In the genomic region with DNA sequence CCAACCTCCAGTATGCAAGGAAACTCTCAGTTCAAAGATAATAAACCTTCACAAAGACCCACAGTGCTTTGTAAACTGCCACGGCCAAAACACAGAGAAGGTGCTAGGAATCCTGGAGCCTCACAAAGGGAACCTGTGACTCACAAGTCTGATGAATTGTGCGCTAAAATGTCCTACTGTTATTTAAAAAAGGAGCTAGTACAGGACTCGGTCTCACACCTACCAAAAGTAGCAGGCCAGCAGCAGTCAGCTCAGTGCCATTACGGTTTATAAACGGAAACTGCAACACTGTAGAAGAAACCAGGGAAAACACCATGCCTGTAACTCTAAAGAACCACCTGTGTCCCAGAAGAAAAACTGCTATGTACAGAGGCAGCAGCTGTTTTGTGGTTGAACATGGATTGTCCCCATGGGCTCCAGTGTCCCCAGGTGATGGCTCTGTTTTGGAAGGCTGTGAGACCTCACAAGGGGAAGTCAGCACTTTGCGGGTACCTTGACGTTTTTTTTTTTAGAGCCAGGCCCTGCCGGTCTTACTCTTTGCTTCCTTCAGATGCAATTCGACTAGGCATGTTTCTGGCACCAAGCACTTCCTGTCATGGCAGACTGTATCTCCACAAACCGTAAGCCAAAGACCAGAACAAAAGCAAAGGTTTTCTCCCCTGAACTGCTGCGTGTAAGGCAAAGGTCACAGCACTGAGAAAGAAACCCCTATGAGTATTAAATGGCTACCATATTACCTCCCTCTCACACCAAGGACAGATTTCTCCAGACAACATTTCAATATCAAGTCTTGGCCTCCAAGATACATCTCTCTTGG, we compare ENCODE assay signal across 23 mouse cellular contexts. TPM values are rescaled to one million over a fixed set of nuclear protein-coding genes. Genes with fewer than 3 reads are reported as not detected.
DNase-seq lines count a peak whose midpoint lies in the region; ATAC-seq and TF ChIP-seq lines count a peak whose summit lies in the region.
"Had no signal": no experiment of that assay in that cellular context is flagged by ENCODE, and none has a peak within 500 bp of the region (broad histone marks: within the 10 kb centered on the region; RNA-seq: fewer than 3 reads in every experiment).

No protein-coding gene starts in this region.

- H3K36me3 ChIP-seq in forebrain, embryonic 11.5 days (ENCODE audit: control insufficient read depth, insufficient read depth, low read length), result no peaks in the 10 kb centered on the region
- H3K36me3 ChIP-seq in forebrain, postnatal 0 days (ENCODE audit: insufficient read depth), result no peaks in the 10 kb centered on the region
- peaks cover 53% of the 10 kb centered on the region for H3K36me3 ChIP-seq in liver, embryonic 15.5 days (replicated peaks)
- H3K36me3 ChIP-seq in limb, embryonic 10.5 days, result no peaks in the 10 kb centered on the region
- H3K36me3 ChIP-seq: embryonic facial prominence, embryonic 13.5 days; hindbrain, embryonic 12.5 days; lung, embryonic 15.5 days had no signal

- TF ChIP-seq CTCF in forebrain, postnatal 0 days (IDR thresholded peaks at IDR 0.05; ENCODE audit: low read depth), result no peak

- DNase-seq in forebrain, embryonic 11.5 days (ENCODE audit: low spot score), result no peak
- DNase-seq in forebrain, postnatal 0 days, result no peak
- DNase-seq in liver (no peak), A20 (ENCODE audit: low read depth, low spot score) (peak; percentile 85)
- no peak for DNase-seq in limb, embryonic 10.5 days (ENCODE audit: low spot score)
- no peak for DNase-seq in ovary, adult 18-20 months (ENCODE audit: low spot score)
- DNase-seq: adrenal gland, adult 8-10 months; cerebellum, adult 8-10 months; heart, adult 2 months; layer of hippocampus, postnatal 36 days; left cerebral cortex, postnatal 4 days; right cerebral cortex, adult 18-20 months had no signal

- peak overlapping the region; percentile 48; the same call in 1 of the 2 replicates for H3K27ac ChIP-seq in forebrain, embryonic 11.5 days (ENCODE audit: low read depth, low read length)
- H3K27ac ChIP-seq in forebrain, postnatal 0 days (ENCODE audit: low read depth, low read length), result no peak overlapping the region
- H3K27ac ChIP-seq in liver, embryonic 15.5 days (replicated peaks), result peak overlapping the region; percentile 29; the same call in 1 of the 2 replicates
- peak overlapping the region; percentile 46; the same call in 1 of the 2 replicates for H3K27ac ChIP-seq in limb, embryonic 10.5 days
- H3K27ac ChIP-seq: embryonic facial prominence, embryonic 13.5 days; hindbrain, embryonic 12.5 days; lung, embryonic 15.5 days had no signal

- H3K4me3 ChIP-seq in forebrain, embryonic 11.5 days (ENCODE audit: low read depth, low read length), result no peak overlapping the region
- no peak overlapping the region for H3K4me3 ChIP-seq in forebrain, postnatal 0 days (ENCODE audit: low read depth, low read length)
- H3K4me3 ChIP-seq in liver, embryonic 15.5 days (replicated peaks), result no peak overlapping the region
- no peak overlapping the region for H3K4me3 ChIP-seq in limb, embryonic 10.5 days
- H3K4me3 ChIP-seq: embryonic facial prominence, embryonic 13.5 days; heart, adult 2 months; hindbrain, embryonic 12.5 days; lung, embryonic 15.5 days; myocyte had no signal

- ATAC-seq in forebrain, embryonic 11.5 days (replicated peaks; ENCODE audit: low FRiP score), result no peak
- no peak for ATAC-seq in forebrain, postnatal 0 days
- no peak for ATAC-seq in liver, embryonic 15.5 days (ENCODE audit: insufficient read depth)
- no peak for ATAC-seq in activated CD4-positive, CD25-positive, alpha-beta regulatory T cell, adult 4 months
- ATAC-seq: intestine, embryonic 16.5 days had no signal

- H3K4me2 ChIP-seq in forebrain, embryonic 11.5 days (ENCODE audit: low read depth, low read length, severe bottlenecking), result no peak overlapping the region
- H3K4me2 ChIP-seq in forebrain, postnatal 0 days (ENCODE audit: low read depth), result no peak overlapping the region
- no peak overlapping the region for H3K4me2 ChIP-seq in liver, embryonic 15.5 days
- H3K4me2 ChIP-seq: embryonic facial prominence, embryonic 13.5 days; hindbrain, embryonic 12.5 days; lung, embryonic 15.5 days had no signal

- WGBS in forebrain, embryonic 11.5 days, result 66% methylated on average over 11 of the region's 11 CpGs
- WGBS in forebrain, postnatal 0 days, result 61% methylated on average over 11 of the region's 11 CpGs
- WGBS in liver, embryonic 15.5 days (ENCODE audit: insufficient replicate concordance), result 77% methylated on average over 11 of the region's 11 CpGs
- 71% methylated on average over 11 of the region's 11 CpGs for WGBS in limb, embryonic 10.5 days

- no peaks in the 10 kb centered on the region for H3K27me3 ChIP-seq in forebrain, embryonic 11.5 days (ENCODE audit: control insufficient read depth, insufficient read depth, low read length)
- H3K27me3 ChIP-seq in forebrain, postnatal 0 days (ENCODE audit: insufficient read depth, low read length), result no peaks in the 10 kb centered on the region
- no peaks in the 10 kb centered on the region for H3K27me3 ChIP-seq in liver, embryonic 15.5 days
- no peaks in the 10 kb centered on the region for H3K27me3 ChIP-seq in limb, embryonic 10.5 days (ENCODE audit: low read depth, poor library complexity, severe bottlenecking)
- H3K27me3 ChIP-seq: embryonic facial prominence, embryonic 13.5 days; hindbrain, embryonic 12.5 days; lung, embryonic 15.5 days had no signal

- peaks cover 24% of the 10 kb centered on the region; the same call in 1 of the 2 replicates for H3K4me1 ChIP-seq in forebrain, embryonic 11.5 days (replicated peaks; ENCODE audit: control insufficient read depth, insufficient read depth, low read length)
- no peaks in the 10 kb centered on the region; the same call in 1 of the 2 replicates for H3K4me1 ChIP-seq in forebrain, postnatal 0 days (ENCODE audit: insufficient read depth)
- peaks cover 62% of the 10 kb centered on the region for H3K4me1 ChIP-seq in liver, embryonic 15.5 days (replicated peaks)
- H3K4me1 ChIP-seq in limb, embryonic 10.5 days, result peaks cover 49% of the 10 kb centered on the region

- H3K9ac ChIP-seq in forebrain, embryonic 11.5 days (ENCODE audit: low read length), result no peak overlapping the region
- no peak overlapping the region for H3K9ac ChIP-seq in forebrain, postnatal 0 days
- no peak overlapping the region for H3K9ac ChIP-seq in liver, embryonic 15.5 days
- H3K9ac ChIP-seq: embryonic facial prominence, embryonic 13.5 days; hindbrain, embryonic 12.5 days; lung, embryonic 15.5 days had no signal

- H3K9me3 ChIP-seq in forebrain, embryonic 11.5 days (ENCODE audit: control insufficient read depth, low read length), result no peaks in the 10 kb centered on the region
- no peaks in the 10 kb centered on the region for H3K9me3 ChIP-seq in forebrain, postnatal 0 days (ENCODE audit: low read length)
- no peaks in the 10 kb centered on the region for H3K9me3 ChIP-seq in liver, embryonic 15.5 days (replicated peaks)
- H3K9me3 ChIP-seq in limb, embryonic 10.5 days (replicated peaks), result no peaks in the 10 kb centered on the region
- H3K9me3 ChIP-seq: embryonic facial prominence, embryonic 13.5 days; hindbrain, embryonic 12.5 days; lung, embryonic 15.5 days had no signal

RNA-seq across cellular contexts. Expression of gene Rffl, which starts 35.2 kb away (rescaled TPM):
- polyA plus RNA-seq in forebrain, embryonic 11.5 days (2014; fragmentation: Nextera tagmentation; extraction: Ambion mirVana), result 17.0 and 18.4 TPM in 2 replicates
- total RNA-seq in forebrain, postnatal 0 days (2014; rRNA removed), result 4.3 and 6.0 TPM in 2 replicates
- 2.3 and 2.8 TPM in 2 replicates for polyA plus RNA-seq in forebrain, postnatal 0 days (2015; fragmentation: Nextera tagmentation; extraction: Ambion mirVana)
- polyA plus RNA-seq in liver, embryonic 15.5 days (2015; fragmentation: Nextera tagmentation; extraction: Ambion mirVana), result 24.5 and 26.0 TPM in 2 replicates
- 8.6 and 10.6 TPM in 2 replicates for polyA plus RNA-seq in limb, embryonic 10.5 days (2016; fragmentation: Nextera tagmentation; extraction: Ambion mirVana)
- polyA plus RNA-seq in activated CD4-positive, CD25-positive, alpha-beta regulatory T cell, adult 4 months (2017; shearing (Covaris generic)), result 1 to 10 TPM; 7.9 to 9.4 TPM

RNA-seq across cellular contexts. Expression of gene Rad51d, which starts 54.6 kb away (rescaled TPM):
- polyA plus RNA-seq in forebrain, embryonic 11.5 days (2014; fragmentation: Nextera tagmentation; extraction: Ambion mirVana), result 15.6 and 17.4 TPM in 2 replicates
- 8.6 and 9.5 TPM in 2 replicates for total RNA-seq in forebrain, postnatal 0 days (2014; rRNA removed)
- 13.4 and 14.0 TPM in 2 replicates for polyA plus RNA-seq in forebrain, postnatal 0 days (2015; fragmentation: Nextera tagmentation; extraction: Ambion mirVana)
- polyA plus RNA-seq in liver, embryonic 15.5 days (2015; fragmentation: Nextera tagmentation; extraction: Ambion mirVana), result 5.6 and 6.2 TPM in 2 replicates
- 12.8 and 13.7 TPM in 2 replicates for polyA plus RNA-seq in limb, embryonic 10.5 days (2016; fragmentation: Nextera tagmentation; extraction: Ambion mirVana)
- 10 to 100 TPM; 21.4 to 28.1 TPM for polyA plus RNA-seq in activated CD4-positive, CD25-positive, alpha-beta regulatory T cell, adult 4 months (2017; shearing (Covaris generic))

RNA-seq across cellular contexts. Expression of gene Lig3, which starts 54.9 kb away (rescaled TPM):
- polyA plus RNA-seq in forebrain, embryonic 11.5 days (2014; fragmentation: Nextera tagmentation; extraction: Ambion mirVana), result 57.0 and 58.4 TPM in 2 replicates
- 41.2 and 53.6 TPM in 2 replicates for total RNA-seq in forebrain, postnatal 0 days (2014; rRNA removed)
- 13.4 and 18.3 TPM in 2 replicates for polyA plus RNA-seq in forebrain, postnatal 0 days (2015; fragmentation: Nextera tagmentation; extraction: Ambion mirVana)
- 6.6 and 8.4 TPM in 2 replicates for polyA plus RNA-seq in liver, embryonic 15.5 days (2015; fragmentation: Nextera tagmentation; extraction: Ambion mirVana)
- polyA plus RNA-seq in limb, embryonic 10.5 days (2016; fragmentation: Nextera tagmentation; extraction: Ambion mirVana), result 46.8 and 47.1 TPM in 2 replicates
- 10 to 100 TPM; 15.5 to 18.6 TPM for polyA plus RNA-seq in activated CD4-positive, CD25-positive, alpha-beta regulatory T cell, adult 4 months (2017; shearing (Covaris generic))

RNA-seq across cellular contexts. Expression of gene Fndc8, which starts 56.1 kb away (rescaled TPM):
- polyA plus RNA-seq in forebrain, embryonic 11.5 days (2014; fragmentation: Nextera tagmentation; extraction: Ambion mirVana), result 0.44 and 0.48 TPM in 2 replicates
- total RNA-seq in forebrain, postnatal 0 days (2014; rRNA removed), result not detected in 2 replicates
- 0.06 and 0.29 TPM in 2 replicates for polyA plus RNA-seq in forebrain, postnatal 0 days (2015; fragmentation: Nextera tagmentation; extraction: Ambion mirVana)
- 0.07 and 0.18 TPM in 2 replicates for polyA plus RNA-seq in liver, embryonic 15.5 days (2015; fragmentation: Nextera tagmentation; extraction: Ambion mirVana)
- polyA plus RNA-seq in limb, embryonic 10.5 days (2016; fragmentation: Nextera tagmentation; extraction: Ambion mirVana), result 0.18 and 0.35 TPM in 2 replicates
- polyA plus RNA-seq in activated CD4-positive, CD25-positive, alpha-beta regulatory T cell, adult 4 months (2017; shearing (Covaris generic)), result under 1 TPM in 1 of 2 experiments, not detected in 1; 0.25 TPM
- total RNA-seq: gastrocnemius, adult 8-10 months; heart, adult 2 months; layer of hippocampus, postnatal 36 days; left cerebral cortex, postnatal 4 days; megakaryocyte progenitor cell, adult 5-6 weeks; neutrophil, adult 5-6 weeks had no signal
- polyA plus RNA-seq: cortical plate, adult 2 months had no signal
